Mouse (Mus musculus): ENCODE data around the gene Tpcn1.

Gene Tpcn1

GRCm38 (mm10) chr5:120579898-120580626 is 8.4 kb downstream of the Tpcn1 start:
- in situ Hi-C loops (cut with MboI, MseI) = no loop called here

- in situ Hi-C loops (cut with MboI, MseI) = no loop called here
Measured at GRCm38 (mm10) chr5:120579211-120579897, 9.1 kb downstream of the Tpcn1 start.

GRCm38 (mm10) chr5:120578504-120579081 is 9.9 kb downstream of the Tpcn1 start:
- in situ Hi-C loops (cut with MboI, MseI) = no loop called here

- in situ Hi-C loops (cut with MboI, MseI) = no loop called here
Measured at GRCm38 (mm10) chr5:120577935-120578441, 10.5 kb downstream of the Tpcn1 start.

- in situ Hi-C loops (cut with MboI, MseI) = no loop called here
Measured at GRCm38 (mm10) chr5:120576781-120577301, 11.6 kb downstream of the Tpcn1 start.

GRCm38 (mm10) chr5:120574469-120575063 is 13.9 kb downstream of the Tpcn1 start:
- in situ Hi-C loops (cut with MboI, MseI) = no loop called here

GRCm38 (mm10) chr5:120571056-120571740 is 17.3 kb downstream of the Tpcn1 start:
- in situ Hi-C loops (cut with MboI, MseI) = no loop called here

- in situ Hi-C loops (cut with MboI, MseI) = no loop called here
Measured at GRCm38 (mm10) chr5:120570289-120570897, 18.1 kb downstream of the Tpcn1 start.

GRCm38 (mm10) chr5:120569791-120570190 is 18.7 kb downstream of the Tpcn1 start:
- in situ Hi-C loops (cut with MboI, MseI) = no loop called here

- in situ Hi-C loops (cut with MboI, MseI) = no loop called here
Measured at GRCm38 (mm10) chr5:120568964-120569363, 19.5 kb downstream of the Tpcn1 start.

GRCm38 (mm10) chr5:120568336-120568768 is 20.1 kb downstream of the Tpcn1 start:
- in situ Hi-C loops (cut with MboI, MseI) = no loop called here

- in situ Hi-C loops (cut with MboI, MseI) = no loop called here
Measured at GRCm38 (mm10) chr5:120567761-120568211, 20.7 kb downstream of the Tpcn1 start.

GRCm38 (mm10) chr5:120567253-120567701 is 21.2 kb downstream of the Tpcn1 start:
- in situ Hi-C loops (cut with MboI, MseI) = no loop called here

- in situ Hi-C loops (cut with MboI, MseI) = no loop called here
Measured at GRCm38 (mm10) chr5:120566681-120567252, 21.7 kb downstream of the Tpcn1 start.

GRCm38 (mm10) chr5:120566101-120566500 is 22.4 kb downstream of the Tpcn1 start:
- in situ Hi-C loops (cut with MboI, MseI) = no loop called here

- in situ Hi-C loops (cut with MboI, MseI) = no loop called here
Measured at GRCm38 (mm10) chr5:120565171-120565905, 23.1 kb downstream of the Tpcn1 start.

GRCm38 (mm10) chr5:120563914-120564311 is 24.6 kb downstream of the Tpcn1 start:
- in situ Hi-C loops (cut with MboI, MseI) = no loop called here

- in situ Hi-C loops (cut with MboI, MseI) = no loop called here
Measured at GRCm38 (mm10) chr5:120562956-120563913, 25.2 kb downstream of the Tpcn1 start.

Measured in T-helper 1 cell (primary cell).